Mouse (Mus musculus): Measurements from ENCODE around the gene Usp20. TPM values are rescaled to one million over a fixed set of nuclear protein-coding genes. Genes with fewer than 3 reads are reported as not detected.
"Not testable (repeated sequence)": the region's sequence is repeated elsewhere in the genome, so short reads cannot be mapped to it uniquely, and the experiment has no call there.

Usp20 gene
- total and polyA plus RNA-seq, 3 experiments: 8.2 to 16.6 (median 9.4) TPM

DNA sequence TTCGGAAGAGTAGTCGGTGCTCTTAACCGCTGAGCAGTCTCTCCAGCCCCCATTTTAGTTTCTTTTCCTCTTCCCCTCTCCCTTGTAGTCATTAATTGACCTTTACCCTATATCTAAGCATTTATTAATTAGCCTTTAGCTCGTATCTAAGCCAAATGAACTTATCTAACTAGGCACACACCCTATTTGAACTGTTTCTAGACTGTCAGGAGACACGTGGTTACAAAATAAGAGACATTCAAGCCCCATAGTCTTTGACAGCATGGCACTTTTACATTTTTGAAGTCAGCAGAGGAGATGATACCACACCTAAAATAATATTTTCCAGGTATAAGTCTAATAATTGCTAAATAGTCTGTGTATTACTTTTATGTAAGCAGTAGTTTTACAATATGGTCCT lies 40.5 kb upstream of the Usp20 start:
- no peaks in the 10 kb centered on the region for H3K9me3 ChIP-seq (replicated peaks)
- peaks cover 9% of the 10 kb centered on the region for H3K4me1 ChIP-seq (ENCODE audit: insufficient read depth, low read depth, low read length)
- H3K4me3 ChIP-seq (ENCODE audit: low read depth, low read length): no peak overlapping the region
- TF ChIP-seq TAL1 (conservative IDR thresholded peaks at IDR 0.05; ENCODE audit: low read depth, low read length): no peak
- no peak for TF ChIP-seq GATA2 (IDR thresholded peaks at IDR 0.05; ENCODE audit: borderline replicate concordance, low read depth, low read length)
- TF ChIP-seq POLR2AphosphoS5 (IDR thresholded peaks at IDR 0.05; ENCODE audit: insufficient replicate concordance, low read depth, low read length): no peak
- H3K36me3 ChIP-seq (replicated peaks): no peaks in the 10 kb centered on the region
- H3K27me3 ChIP-seq (ENCODE audit: insufficient read depth, low read length): peaks cover 26% of the 10 kb centered on the region
- no peak for ATAC-seq (ENCODE audit: extremely low read depth, insufficient number of reproducible peaks, low FRiP score, poor library complexity, severe bottlenecking)
- no peak for DNase-seq (ENCODE audit: low spot score)

DNA sequence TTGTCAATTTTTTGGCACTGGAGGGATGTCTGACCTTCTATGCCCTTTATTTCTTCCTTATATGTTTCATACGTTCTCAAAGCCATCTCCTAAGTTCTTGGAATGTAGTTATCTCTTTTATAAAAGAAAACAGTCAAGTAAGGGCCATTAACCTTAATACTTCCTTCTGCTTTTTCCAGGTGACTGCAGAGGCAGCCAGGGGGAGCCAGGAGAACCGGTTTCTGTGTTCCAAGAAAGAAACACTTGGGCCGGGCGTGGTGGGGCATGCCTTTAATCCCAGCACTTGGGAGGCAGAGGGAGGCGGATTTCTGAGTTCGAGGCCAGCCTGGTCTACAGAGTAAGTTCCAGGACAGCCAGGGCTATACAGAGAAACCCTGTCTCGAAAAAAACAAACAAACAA lies 40.0 kb upstream of the Usp20 start:
- not testable (repeated sequence) for H3K4me3 ChIP-seq (ENCODE audit: low read depth, low read length); ATAC-seq (ENCODE audit: extremely low read depth, insufficient number of reproducible peaks, low FRiP score, poor library complexity, severe bottlenecking); DNase-seq (ENCODE audit: low spot score); H3K4me1 ChIP-seq (ENCODE audit: insufficient read depth, low read depth, low read length); H3K9me3 ChIP-seq (replicated peaks); H3K36me3 ChIP-seq (replicated peaks)
- peaks cover 29% of the 10 kb centered on the region for H3K27me3 ChIP-seq (ENCODE audit: insufficient read depth, low read length)

DNA sequence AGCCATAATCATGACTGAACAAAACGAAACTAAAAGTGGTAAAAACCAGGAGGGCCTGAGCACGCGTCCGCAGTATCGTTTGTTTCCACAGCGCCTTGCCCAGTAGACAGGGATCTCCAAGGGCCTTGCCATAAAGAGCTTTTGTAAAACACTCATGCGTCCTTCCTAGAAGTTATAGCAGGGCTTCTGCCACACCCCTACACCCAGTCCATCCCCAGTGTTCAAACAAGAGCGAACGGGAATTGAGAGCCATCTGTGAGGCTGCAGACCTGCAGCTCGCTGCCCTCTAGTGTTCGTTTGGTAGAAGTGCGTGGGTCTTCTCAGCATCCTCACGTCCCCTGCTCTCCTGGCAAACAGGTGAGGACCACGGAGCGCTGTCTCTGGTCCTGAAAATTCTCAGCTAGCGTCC lies 39.5 kb upstream of the Usp20 start:
- ATAC-seq (ENCODE audit: extremely low read depth, insufficient number of reproducible peaks, low FRiP score, poor library complexity, severe bottlenecking): peak; percentile 40
- H3K36me3 ChIP-seq (replicated peaks): no peaks in the 10 kb centered on the region

DNA sequence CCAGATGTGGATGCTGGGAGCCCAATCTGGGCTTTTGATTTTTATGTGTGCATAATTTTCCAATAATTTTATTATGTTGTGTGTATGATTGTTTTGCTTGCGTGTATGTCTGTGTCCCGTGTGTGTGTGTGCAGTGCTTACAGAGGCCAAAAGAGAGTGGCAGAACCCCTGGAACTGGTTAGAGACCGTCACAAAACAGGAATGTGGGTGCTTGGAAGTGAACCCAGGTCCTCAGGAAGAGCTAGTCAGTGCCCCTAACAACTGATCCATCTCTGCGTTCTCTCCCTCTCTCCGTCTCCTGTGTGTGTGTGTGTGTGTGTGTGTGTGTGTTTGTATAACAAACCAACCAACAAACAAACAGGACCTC lies 29.6 kb upstream of the Usp20 start:
- no peaks in the 10 kb centered on the region for H3K9me3 ChIP-seq (replicated peaks)
- no peak for DNase-seq (ENCODE audit: low spot score)
- no peak for ATAC-seq (ENCODE audit: extremely low read depth, insufficient number of reproducible peaks, low FRiP score, poor library complexity, severe bottlenecking)
- peaks cover 39% of the 10 kb centered on the region for H3K36me3 ChIP-seq (replicated peaks)
- H3K4me3 ChIP-seq (ENCODE audit: low read depth, low read length): peak overlapping the region; percentile 96; the same call in 1 of the 2 replicates
- no peak for TF ChIP-seq GATA1 (IDR thresholded peaks at IDR 0.05; ENCODE audit: borderline replicate concordance, low read length)
- TF ChIP-seq TAL1 (conservative IDR thresholded peaks at IDR 0.05; ENCODE audit: low read depth, low read length): no peak
- no peak for TF ChIP-seq GATA2 (IDR thresholded peaks at IDR 0.05; ENCODE audit: borderline replicate concordance, low read depth, low read length)
- TF ChIP-seq CTCF (IDR thresholded peaks at IDR 0.05; ENCODE audit: low read depth, low read length): no peak
- TF ChIP-seq POLR2AphosphoS5 (IDR thresholded peaks at IDR 0.05; ENCODE audit: insufficient replicate concordance, low read depth, low read length): no peak
- peaks cover 19% of the 10 kb centered on the region for H3K27me3 ChIP-seq (ENCODE audit: insufficient read depth, low read length)
- peaks cover 50% of the 10 kb centered on the region for H3K4me1 ChIP-seq (ENCODE audit: insufficient read depth, low read depth, low read length)

More for the DNA sequence above, 39.5 kb upstream of the Usp20 start:
- peaks cover 9% of the 10 kb centered on the region for H3K4me1 ChIP-seq (ENCODE audit: insufficient read depth, low read depth, low read length)
- peak overlapping the region; percentile 68 for H3K4me3 ChIP-seq (ENCODE audit: low read depth, low read length)
- TF ChIP-seq GATA2 (IDR thresholded peaks at IDR 0.05; ENCODE audit: borderline replicate concordance, low read depth, low read length): no peak
- TF ChIP-seq CTCF (IDR thresholded peaks at IDR 0.05; ENCODE audit: low read depth, low read length): peak; percentile 87
- no peak for TF ChIP-seq TAL1 (conservative IDR thresholded peaks at IDR 0.05; ENCODE audit: low read depth, low read length)
- no peak for TF ChIP-seq POLR2AphosphoS5 (IDR thresholded peaks at IDR 0.05; ENCODE audit: insufficient replicate concordance, low read depth, low read length)
- TF ChIP-seq GATA1 (IDR thresholded peaks at IDR 0.05; ENCODE audit: borderline replicate concordance, low read length): no peak
- DNase-seq (ENCODE audit: low spot score): peak; percentile 68
- H3K9me3 ChIP-seq (replicated peaks): no peaks in the 10 kb centered on the region
- H3K27me3 ChIP-seq (ENCODE audit: insufficient read depth, low read length): peaks cover 33% of the 10 kb centered on the region

DNA sequence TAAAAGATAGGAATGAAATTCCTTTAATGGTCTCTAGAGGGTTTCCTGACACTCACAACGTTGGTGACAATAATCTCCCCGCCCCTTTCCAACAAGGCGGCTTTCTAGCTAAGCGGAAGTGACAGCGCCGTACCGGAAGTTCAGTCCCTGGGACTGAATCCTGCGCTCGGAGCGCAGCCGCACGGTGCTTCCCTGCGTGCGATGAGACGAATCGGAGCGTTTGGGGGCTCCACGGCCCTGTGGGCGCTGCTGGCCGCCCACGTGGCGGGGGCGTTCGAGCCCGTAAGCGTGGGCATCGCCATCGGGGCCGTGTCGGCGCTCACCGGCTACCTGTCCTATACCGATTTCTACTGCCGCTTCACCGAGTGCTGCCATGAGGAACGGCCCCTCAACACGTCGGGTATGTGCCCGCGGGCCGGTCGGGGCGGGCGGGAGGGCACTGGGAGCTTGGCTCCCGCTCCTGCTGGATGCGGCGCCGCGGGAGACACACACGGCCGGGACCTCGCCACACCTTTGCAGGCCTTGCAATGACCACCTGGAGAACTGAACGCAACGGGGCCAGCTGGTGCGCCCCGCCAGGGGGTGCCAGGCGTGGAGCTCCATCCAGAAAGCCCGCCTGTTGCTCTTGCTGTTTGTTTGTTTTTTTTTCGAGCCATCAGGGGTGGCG lies 29.1 kb upstream of the Usp20 start, which contains the start of gene Tor1b:
Tor1b (plus strand) TSS at position 136 of the 667 bp plus-strand sequence.
- no peak for TF ChIP-seq GATA2 (IDR thresholded peaks at IDR 0.05; ENCODE audit: borderline replicate concordance, low read depth, low read length)
- no peak for TF ChIP-seq TAL1 (conservative IDR thresholded peaks at IDR 0.05; ENCODE audit: low read depth, low read length)
- TF ChIP-seq GATA1 (IDR thresholded peaks at IDR 0.05; ENCODE audit: borderline replicate concordance, low read length): no peak
- no peak for TF ChIP-seq POLR2AphosphoS5 (IDR thresholded peaks at IDR 0.05; ENCODE audit: insufficient replicate concordance, low read depth, low read length)
- TF ChIP-seq CTCF (IDR thresholded peaks at IDR 0.05; ENCODE audit: low read depth, low read length): no peak

DNA sequence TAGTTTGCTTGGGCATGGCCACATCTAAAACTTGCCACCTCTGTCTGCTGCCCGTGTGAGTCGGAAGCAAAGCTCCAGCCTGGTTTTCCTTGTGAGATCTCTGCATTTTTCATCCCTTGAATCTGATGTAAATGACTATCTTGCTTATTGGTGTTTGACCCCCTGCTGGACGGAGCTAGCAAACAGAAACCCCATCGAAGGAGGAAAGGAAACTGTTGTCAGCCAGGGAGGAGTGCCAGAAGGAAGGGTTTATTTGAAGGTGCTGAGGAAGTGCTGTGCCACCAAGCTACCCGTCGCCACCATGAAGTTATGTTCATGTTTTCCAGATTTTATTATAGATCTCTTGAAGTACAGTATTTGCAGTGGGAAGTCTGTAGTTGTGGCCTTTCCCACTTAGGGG lies 27.3 kb upstream of the Usp20 start:
- Histone ChIP-seq H3K9me3 (replicated peaks) (no peaks in the 10 kb centered on the region), H3K4me3 (ENCODE audit: low read depth, low read length) (peak overlapping the region; percentile 96; the same call in 1 of the 2 replicates), H3K27me3 (ENCODE audit: insufficient read depth, low read length) (peaks cover 2% of the 10 kb centered on the region; the same call in 1 of the 2 replicates), H3K4me1 (ENCODE audit: insufficient read depth, low read depth, low read length) (peaks cover 64% of the 10 kb centered on the region), H3K36me3 (replicated peaks) (peaks cover 62% of the 10 kb centered on the region)
- ATAC-seq (ENCODE audit: extremely low read depth, insufficient number of reproducible peaks, low FRiP score, poor library complexity, severe bottlenecking): no peak
- no peak for DNase-seq (ENCODE audit: low spot score)
- TF ChIP-seq POLR2AphosphoS5 (IDR thresholded peaks at IDR 0.05; ENCODE audit: insufficient replicate concordance, low read depth, low read length): no peak
- no peak for TF ChIP-seq CTCF (IDR thresholded peaks at IDR 0.05; ENCODE audit: low read depth, low read length)
- TF ChIP-seq GATA2 (IDR thresholded peaks at IDR 0.05; ENCODE audit: borderline replicate concordance, low read depth, low read length): no peak
- no peak for TF ChIP-seq GATA1 (IDR thresholded peaks at IDR 0.05; ENCODE audit: borderline replicate concordance, low read length)
- no peak for TF ChIP-seq TAL1 (conservative IDR thresholded peaks at IDR 0.05; ENCODE audit: low read depth, low read length)

More for the DNA sequence above, 29.1 kb upstream of the Usp20 start, which contains the start of gene Tor1b:
- Histone ChIP-seq H3K9me3 (replicated peaks) (no peaks in the 10 kb centered on the region), H3K4me3 (ENCODE audit: low read depth, low read length) (peak within 1 kb of the TSS; percentile 96), H3K36me3 (replicated peaks) (peaks cover 44% of the 10 kb centered on the region), H3K4me1 (ENCODE audit: insufficient read depth, low read depth, low read length) (peaks cover 52% of the 10 kb centered on the region), H3K27me3 (ENCODE audit: insufficient read depth, low read length) (peaks cover 15% of the 10 kb centered on the region)
- ATAC-seq (ENCODE audit: extremely low read depth, insufficient number of reproducible peaks, low FRiP score, poor library complexity, severe bottlenecking) (peak; percentile 85), DNase-seq (ENCODE audit: low spot score) (peak; percentile 82)

Measured in G1E (cell line).